Mouse (Mus musculus): ENCODE data around the gene Syt1.

Syt1 gene

GRCm38 (mm10) chr10:108652831-108653230 is 358.0 kb downstream of the Syt1 start:
- DNase-seq (ENCODE audit: low read depth, low spot score), result no peak

- DNase-seq (ENCODE audit: low read depth, low spot score), result no peak
Measured at GRCm38 (mm10) chr10:108652066-108652465, 358.7 kb downstream of the Syt1 start.

GRCm38 (mm10) chr10:108649174-108649573 is 361.6 kb downstream of the Syt1 start:
- no peak for DNase-seq (ENCODE audit: low read depth, low spot score)

- no peak for DNase-seq (ENCODE audit: low read depth, low spot score)
Measured at GRCm38 (mm10) chr10:108643915-108644314, 366.9 kb downstream of the Syt1 start.

GRCm38 (mm10) chr10:108638095-108638494 is 372.7 kb downstream of the Syt1 start:
- DNase-seq (ENCODE audit: low read depth, low spot score), result no peak

DNA sequence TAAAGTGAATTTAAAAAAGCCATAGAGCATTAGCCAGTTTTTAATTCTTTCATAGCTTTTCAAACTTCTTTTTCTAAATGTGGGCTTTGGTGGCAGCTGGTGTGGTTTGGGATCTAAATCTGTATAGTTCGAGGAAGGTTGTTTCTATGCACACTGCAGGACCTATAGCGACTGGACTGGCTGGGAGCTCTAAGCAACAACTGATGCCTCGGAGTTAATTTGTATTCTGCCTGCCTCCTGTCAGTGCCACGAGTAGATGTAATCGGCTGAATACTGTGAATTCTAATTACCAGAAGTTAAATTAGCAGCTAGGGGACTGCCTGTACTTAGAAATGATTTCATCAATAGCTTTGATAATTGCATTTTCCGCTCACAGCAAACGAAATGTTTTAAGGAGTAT is 374.7 kb downstream of the Syt1 start:
- no peak for DNase-seq (ENCODE audit: low read depth, low spot score)

DNA sequence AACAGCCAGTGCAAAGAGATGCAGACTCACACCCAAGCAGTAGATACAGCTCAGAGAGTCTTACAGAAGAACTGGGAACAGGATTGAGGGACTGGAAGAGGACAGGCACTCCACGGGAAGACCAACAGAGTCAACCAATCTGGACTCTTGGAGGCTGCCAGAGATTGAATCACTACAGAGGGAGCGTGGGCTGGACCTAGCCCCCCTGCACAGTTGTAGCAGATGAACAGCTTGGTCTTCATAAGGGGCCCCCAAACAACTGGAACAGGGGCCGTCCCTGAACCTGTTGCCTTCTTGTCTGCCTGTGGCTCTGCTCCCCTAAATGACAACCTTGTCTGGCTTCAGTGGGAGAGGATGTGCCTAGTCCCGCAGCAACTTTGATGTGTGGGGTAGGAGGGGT is 375.2 kb downstream of the Syt1 start:
- no peak for DNase-seq (ENCODE audit: low read depth, low spot score)

DNA sequence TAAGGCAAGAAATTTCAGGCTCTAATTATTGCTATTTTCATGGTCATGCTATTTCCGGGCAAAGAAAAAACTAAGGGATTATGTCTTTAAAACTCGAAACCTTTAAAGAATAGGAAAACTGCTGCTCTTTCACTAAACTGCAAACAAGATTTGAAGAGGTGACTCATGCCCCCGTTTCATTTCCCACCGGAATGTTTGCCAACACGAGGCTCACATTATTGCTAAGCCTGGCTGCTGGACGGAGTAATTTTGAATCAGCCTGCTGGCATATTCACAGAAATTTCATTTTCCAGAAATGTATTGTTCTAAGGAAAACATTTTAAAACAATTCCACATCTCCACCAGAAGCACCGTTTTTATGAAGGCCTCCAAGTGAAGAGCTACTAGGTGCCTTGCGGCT is 379.9 kb downstream of the Syt1 start:
- DNase-seq (ENCODE audit: low read depth, low spot score), result no peak

DNA sequence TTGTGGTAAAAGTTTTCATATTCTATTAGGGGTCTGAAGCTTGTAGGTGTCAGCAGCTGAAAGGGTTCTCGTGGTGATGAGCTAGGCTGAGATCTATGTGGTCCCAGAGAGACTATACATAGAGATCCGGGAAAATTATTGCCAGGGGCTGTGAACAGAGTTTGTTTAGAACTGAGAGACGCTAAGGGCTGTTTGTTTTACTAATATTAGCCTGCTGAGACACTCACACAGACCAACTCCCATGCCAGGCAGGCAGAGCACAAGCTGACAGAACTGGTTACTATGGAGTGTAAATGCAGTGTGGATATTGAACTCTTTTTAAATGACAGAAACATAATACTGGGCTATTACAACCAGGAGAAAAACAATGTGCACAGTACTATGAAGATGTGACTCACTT is 384.4 kb downstream of the Syt1 start:
- DNase-seq (ENCODE audit: low read depth, low spot score), result no peak

GRCm38 (mm10) chr10:108623002-108623401 is 387.8 kb downstream of the Syt1 start:
- no peak for DNase-seq (ENCODE audit: low read depth, low spot score)

DNA sequence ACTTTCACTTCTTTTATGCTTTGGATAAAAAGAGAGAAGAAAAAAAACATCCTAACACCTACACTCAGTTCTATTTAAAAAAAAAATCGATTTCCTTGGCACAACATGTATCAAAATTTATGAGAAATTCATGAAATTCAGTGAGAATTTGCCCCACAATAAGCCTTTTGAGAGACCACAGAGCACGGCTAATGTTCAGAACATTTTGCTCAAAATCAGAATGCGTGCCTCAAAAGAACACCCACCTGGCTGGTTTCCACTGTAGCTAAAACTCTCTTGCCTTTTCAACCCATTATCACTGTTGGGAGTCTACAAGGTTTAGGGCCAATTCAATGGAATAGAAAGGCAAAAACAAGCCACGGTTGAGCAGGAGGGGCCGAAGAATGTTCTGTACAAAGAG is 390.9 kb downstream of the Syt1 start:
- DNase-seq (ENCODE audit: low read depth, low spot score), result no peak

DNA sequence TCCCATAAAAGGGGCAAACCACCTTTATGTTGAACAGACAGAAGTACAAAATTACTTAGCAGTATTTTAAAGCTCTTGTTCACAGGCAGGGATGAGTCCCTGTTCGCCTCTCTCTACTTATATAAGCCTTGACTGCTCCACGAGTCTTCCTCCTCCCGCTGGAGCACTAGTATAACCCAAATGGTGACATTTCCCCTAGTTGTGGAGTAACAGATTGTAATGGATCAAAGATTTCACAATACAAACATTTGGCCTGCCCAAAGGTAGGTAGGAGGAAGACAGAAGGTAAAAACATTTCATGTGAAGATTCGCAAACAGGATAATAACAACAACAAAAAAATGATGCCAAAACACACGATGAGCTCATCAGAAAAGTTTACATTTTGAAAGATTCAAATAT is 391.6 kb downstream of the Syt1 start:
- no peak for DNase-seq (ENCODE audit: low read depth, low spot score)

DNA sequence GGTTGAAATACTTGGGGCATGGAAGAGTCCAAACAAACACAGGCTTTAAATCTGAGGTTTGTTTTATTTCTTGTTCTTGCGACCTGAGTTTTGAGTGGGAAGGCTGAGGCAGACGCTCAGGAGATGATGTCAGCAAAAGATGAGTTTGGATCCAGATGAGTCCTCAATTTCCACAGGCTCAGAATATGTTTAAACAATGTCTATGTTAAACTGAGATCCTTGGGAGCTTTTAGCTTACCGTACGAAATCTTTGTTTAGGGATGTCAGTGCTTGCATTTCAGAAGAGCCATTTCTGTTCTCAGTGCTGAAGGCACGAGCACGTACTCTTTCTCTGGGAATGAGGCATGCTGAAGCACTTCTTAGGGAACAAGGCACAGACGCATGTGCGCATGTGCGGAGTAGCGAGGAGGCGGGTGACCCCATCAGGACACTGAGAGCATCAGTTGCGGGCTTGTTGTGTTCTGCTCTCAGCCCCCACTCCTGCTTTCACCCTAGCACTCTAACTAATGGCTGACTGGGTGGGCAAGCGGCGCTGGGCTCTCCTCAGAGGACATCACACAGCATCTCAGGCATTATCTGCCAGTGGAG is 400.6 kb downstream of the Syt1 start:
- peak; percentile 38 for DNase-seq (ENCODE audit: low read depth, low spot score)

- DNase-seq (ENCODE audit: low read depth, low spot score), result no peak
Measured at GRCm38 (mm10) chr10:108601672-108602412, 408.9 kb downstream of the Syt1 start.

DNA sequence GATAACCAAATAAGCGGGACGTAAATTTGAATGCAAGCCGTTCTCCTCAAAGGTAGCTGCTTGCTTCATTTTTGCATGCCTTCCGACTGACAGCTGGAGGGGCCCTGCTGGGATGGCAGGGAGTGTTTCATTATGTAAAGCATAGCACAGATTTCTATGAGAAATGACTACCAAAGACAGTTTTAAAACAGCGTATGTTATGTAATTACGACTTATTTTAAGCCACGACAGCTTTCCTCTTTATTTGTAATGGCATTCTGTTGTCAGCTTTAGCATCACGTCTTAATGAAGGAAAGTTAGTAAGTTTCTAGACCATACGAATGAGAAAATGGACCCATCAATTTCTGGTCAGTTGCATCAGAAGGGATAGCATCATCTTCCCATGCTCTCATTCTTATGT is 410.1 kb downstream of the Syt1 start:
- no peak for DNase-seq (ENCODE audit: low read depth, low spot score)

GRCm38 (mm10) chr10:108597385-108597784 is 413.4 kb downstream of the Syt1 start:
- peak; percentile 17 for DNase-seq (ENCODE audit: low read depth, low spot score)

GRCm38 (mm10) chr10:108596162-108596927 is 414.4 kb downstream of the Syt1 start:
- DNase-seq (ENCODE audit: low read depth, low spot score), result no peak

- DNase-seq (ENCODE audit: low read depth, low spot score), result no peak
Measured at GRCm38 (mm10) chr10:108589355-108589754, 421.4 kb downstream of the Syt1 start.

GRCm38 (mm10) chr10:108588924-108589323 is 421.9 kb downstream of the Syt1 start:
- DNase-seq (ENCODE audit: low read depth, low spot score), result no peak

DNA sequence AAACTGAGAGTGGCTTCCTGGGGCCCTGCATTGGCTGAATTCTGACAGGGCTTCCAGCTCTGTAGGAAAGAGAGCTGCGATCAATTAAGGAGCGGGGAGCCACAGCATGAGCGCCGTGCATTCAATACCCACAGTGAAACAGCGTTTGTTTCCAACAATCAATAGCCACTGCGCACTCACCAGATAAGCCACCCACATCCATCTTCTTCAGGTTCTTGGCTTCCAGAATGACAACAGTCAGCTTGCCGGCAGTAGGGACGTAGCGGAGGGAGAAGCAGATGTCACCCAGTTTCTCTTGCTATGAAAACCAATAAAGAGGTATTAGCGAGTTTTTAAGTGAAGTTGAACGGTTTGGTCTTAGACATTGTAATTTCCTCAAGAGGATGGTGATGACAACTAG is 427.1 kb downstream of the Syt1 start:
- no peak for DNase-seq (ENCODE audit: low read depth, low spot score)

- no peak for DNase-seq (ENCODE audit: low read depth, low spot score)
Measured at GRCm38 (mm10) chr10:108582397-108582730, 428.4 kb downstream of the Syt1 start.

DNA sequence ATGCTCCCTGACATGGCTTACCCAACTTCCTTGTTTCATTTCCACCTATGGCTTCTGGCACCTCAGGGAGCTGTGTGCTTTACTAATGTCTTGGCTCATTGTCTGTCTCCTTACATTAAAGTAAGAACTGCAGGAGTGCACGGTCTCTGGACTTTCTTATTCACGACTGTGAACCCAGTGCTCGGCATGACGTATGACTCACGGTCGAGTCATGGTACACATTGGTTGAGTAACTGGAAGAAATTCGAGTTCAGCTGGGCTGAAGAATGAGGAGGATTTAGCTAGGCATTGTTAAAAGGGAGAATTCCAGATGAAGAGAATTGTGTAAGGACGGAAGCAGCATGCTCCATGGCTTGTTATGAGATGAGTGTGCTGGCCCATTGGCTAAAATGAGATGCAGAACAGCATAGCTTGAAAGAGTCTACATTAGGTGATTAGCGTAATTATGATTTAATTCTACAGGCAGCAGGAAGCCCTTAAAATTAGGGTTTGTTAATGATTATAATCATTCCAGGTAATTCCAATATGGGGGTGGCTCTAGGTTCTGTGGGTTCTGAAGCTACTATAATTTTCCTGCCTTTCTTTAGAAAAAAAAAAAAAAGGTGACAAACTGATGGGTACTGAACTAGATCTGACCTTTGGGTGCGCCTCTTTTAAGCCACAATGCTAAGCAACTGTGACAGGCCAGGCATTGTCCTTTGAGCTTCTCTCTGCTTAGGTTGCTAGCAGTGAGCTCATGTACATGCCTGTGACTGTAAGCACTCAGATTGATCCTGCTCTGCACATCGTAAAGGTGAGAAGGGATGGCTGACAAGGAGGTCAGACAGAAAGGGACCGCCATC is 429.0 kb downstream of the Syt1 start:
- DNase-seq (ENCODE audit: low read depth, low spot score), result peak; percentile 30

Data from ZHBTc4 (cell line).